Mouse (Mus musculus) left cerebral cortex, postnatal 25 days (tissue): ENCODE results near the gene Ttll8. TPM values are rescaled to one million over a fixed set of nuclear protein-coding genes. Genes with fewer than 3 reads are reported as not detected.
A peak's percentile ranks its signal among the peaks of the same experiment; 100 is the strongest.

Experiments used
- DNase-seq, 2 experiments: peaks; one replicate each; pipeline ENCODE4 v3.0.0; 2022; ENCODE audit warnings: low spot score in 2 of 2, mixed read lengths in 1 of 2
- intact Hi-C: fragments of 180-260 bp; cut with DNase I; formaldehyde crosslinking; loops from one replicate; pipeline ENCODE4 v1.15.1; 2025
- total RNA-seq, 2 experiments: library from RNA; stranded (reverse); gene quantifications; 2 replicates each; pipeline ENCODE4 v1.2.3; 2021

The Ttll8 gene
- total RNA-seq, 2 experiments from 2014 or later = 1.3 to 1.7 TPM

DNA sequence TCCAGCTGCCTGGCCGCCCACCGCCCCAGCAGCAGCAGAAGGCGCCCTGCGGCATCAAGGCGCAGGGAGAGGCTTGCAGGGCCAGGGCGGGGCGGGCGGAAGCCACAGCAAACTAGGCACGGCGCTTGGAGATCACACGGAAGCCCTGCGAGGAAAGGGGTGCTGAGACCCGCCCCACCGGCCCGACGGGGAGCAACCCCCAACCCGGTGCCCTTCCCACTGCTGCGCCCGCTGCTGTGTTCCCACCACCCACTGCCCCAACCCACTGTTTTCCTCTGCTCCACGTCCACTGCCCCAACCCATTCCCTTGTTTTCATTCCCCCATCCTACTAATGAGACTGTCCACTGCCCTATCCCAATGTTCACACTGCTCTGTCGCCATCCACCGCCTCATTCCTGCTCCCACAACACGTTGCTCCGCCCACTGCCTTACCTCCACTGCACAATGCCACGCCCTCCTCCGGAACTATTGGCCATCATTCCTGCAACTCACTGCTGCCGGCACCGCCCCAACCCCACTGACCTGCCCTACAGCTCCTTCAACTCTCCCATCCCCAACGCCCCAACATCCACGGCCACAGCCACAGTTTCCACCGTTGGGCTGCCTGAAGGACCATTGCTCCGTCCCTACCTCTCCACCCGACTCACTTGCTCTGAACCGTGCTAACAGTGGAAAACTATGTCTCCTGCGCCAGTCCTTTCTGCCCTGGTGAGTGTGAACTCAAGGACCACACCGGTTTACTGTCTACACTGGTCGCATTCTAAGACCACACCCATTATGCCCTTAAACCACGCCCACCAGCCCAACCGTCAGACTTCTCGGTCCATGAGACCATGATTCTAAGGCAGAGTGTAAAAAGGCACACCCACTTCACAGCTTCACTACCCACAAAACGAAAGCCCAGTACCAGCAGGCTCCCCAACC is 63.2 kb downstream of the Ttll8 start:
- DNase-seq = peak; percentile 65 to 82
- intact Hi-C loops = no loop called here

DNA sequence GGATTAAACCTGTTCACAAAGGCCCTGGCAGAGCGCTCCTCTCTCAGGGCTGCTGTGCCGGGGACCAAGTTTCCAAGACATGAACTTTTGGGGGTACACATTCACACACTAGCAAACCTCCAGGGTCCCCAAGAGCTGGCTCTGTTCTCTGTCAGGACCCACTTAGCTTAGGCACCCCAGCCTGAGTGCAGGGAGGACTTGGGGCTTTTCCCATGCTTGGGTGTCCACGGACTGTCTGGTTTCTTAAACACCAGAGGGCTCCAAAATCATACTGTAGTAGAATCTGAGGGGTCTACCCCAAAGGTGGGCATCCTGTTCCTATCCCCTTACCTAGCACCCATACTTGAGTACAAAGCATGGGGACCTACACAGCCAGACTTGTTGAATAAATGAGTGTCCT is 64.2 kb downstream of the Ttll8 start:
- intact Hi-C loops = no loop called here
- DNase-seq = no peak

DNA sequence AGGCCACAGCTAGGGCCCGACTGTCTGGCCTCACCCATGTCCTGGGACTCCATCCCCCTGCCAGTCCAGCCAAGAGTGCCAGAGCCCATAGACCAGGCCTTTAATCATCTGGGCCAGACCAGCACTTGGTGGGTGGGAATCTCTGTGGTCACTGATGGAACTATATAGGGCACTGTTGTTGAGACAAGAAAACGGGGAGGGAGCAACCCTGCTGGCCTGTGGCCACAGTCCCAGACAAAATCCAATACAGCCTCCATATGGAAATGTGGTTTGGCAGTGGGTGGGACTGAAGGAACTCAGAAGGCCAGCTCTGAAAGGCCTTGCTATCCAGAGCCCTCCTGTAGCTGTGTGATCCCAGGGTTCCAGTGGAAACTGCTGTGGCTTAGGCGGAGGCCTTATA is 65.2 kb downstream of the Ttll8 start:
- no peak for DNase-seq
- intact Hi-C loops = no loop called here

DNA sequence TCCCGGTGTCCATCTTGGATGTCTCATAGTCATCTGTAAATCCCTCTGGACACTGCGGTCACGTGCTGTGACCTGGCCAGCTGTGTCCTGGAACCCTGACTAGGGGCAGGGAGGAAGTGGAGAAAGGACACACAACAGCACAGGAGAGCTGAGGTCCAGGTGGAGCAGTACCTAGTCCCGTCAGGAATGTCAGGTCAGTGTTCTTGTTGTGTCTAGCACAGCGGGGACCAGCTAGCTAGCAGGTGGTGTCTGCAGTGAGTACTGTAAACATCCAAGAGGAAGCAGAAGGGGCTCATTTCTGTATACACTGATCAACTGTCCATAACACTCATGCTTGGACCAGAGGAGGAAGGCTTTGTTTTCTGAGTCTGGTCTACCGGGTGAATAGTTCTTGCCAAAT is 68.8 kb downstream of the Ttll8 start:
- intact Hi-C loops = no loop called here

DNA sequence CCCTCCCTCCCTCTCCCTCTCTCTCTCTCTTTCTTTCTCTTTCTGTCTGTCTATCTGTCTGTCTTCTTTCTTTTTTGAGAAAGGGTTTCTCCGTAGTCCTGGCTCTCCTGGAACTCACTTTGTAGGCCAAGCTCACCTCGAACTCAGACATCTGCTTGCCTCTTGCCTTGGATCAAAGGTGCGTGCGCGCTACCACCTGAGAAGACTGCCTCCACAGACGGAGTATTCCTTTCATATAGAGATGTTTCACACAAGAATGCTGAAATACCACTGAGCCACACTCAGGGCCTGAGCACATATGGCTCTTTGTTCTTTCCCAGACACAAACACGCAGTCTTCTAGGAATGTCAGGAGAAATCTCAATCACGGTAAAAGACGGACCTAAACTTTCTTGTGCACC is 70.9 kb downstream of the Ttll8 start:
- DNase-seq = no peak
- intact Hi-C loops = no loop called here

More for the DNA sequence above, 68.8 kb downstream of the Ttll8 start:
- DNase-seq = no peak

DNA sequence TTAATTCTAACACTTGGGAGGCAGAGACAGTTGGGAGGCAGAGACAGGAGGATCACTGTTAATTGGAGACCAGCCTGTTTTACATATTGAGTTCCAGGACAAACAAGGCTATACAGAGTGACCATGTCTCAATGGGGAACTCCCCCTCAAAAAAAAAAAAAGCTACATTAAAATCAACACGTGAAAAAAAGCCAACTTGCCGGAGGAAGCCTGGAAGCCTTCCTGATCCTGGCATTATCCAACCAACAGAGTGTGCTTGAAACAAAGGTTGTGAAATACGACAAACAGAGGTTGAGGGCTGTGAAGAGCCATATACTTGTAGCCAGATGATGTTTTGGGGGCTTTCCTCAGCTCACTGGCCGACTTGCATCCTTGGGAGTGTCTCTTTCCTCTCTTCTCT is 71.4 kb downstream of the Ttll8 start:
- intact Hi-C loops = no loop called here

DNA sequence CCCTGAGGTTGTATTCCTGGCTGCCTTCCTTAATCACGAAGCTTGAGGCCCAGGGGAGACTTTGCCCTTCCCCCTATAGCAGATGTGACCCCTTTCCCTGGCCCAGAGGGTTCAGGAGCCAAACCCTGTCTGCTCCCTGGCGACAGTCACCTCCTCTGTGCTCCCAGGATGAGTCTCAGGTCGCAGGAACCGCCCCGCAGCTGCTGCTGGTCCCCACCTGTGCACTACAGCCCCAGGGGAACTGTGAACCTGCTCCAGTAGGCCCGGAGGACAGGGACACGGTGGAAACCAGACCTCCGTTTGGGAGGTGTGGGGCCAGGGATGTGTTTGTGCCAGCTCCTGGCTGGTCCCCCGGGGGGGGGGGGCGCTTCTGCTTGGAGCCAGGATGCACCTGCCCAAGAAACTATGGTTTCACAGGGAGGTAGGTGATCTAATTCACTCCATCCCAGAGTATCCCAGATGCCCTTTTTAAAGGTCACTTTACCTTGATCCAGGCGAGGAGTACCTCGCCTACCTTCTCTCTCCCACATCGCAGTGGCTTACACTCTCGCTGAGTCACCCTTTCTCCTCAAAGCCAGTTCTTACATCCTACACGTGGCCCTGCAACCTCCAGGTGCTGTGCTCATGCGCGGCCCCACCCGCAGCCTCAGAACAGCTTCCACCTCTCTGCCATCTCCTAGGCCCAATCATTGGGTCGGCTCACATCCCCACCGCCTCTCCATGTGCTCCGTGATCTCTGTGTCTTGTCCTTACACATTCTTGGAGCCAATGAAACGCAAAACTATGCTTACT is 72.8 kb downstream of the Ttll8 start:
- DNase-seq = no peak

More for the DNA sequence above, 71.4 kb downstream of the Ttll8 start:
- no peak for DNase-seq

DNA sequence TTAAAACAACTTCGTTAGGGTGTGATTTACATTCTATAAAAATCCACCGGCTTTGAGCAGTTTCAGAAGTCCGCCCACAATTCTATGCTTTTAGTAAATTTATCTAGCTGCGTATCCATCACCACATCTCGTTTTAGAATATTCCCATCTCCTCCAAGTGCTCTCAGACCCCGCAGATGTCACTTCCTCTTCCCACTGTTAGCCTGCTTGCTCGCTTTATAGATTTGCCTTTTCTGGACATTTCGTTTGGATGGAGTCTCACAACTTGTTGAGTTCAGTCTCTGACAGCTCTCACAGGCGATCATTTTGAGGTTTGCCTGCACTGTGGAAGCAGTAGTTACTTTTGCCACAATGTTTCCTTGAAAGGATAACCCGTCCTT is 77.2 kb downstream of the Ttll8 start:
- intact Hi-C loops = loop anchor here (5.0 kb wide), 2 partner anchors 45 to 185 kb away; no protein-coding TSS in a partner anchor
- peak in 1 of 2 experiments; percentile 84 for DNase-seq

More for the DNA sequence above, 72.8 kb downstream of the Ttll8 start:
- intact Hi-C loops = no loop called here

DNA sequence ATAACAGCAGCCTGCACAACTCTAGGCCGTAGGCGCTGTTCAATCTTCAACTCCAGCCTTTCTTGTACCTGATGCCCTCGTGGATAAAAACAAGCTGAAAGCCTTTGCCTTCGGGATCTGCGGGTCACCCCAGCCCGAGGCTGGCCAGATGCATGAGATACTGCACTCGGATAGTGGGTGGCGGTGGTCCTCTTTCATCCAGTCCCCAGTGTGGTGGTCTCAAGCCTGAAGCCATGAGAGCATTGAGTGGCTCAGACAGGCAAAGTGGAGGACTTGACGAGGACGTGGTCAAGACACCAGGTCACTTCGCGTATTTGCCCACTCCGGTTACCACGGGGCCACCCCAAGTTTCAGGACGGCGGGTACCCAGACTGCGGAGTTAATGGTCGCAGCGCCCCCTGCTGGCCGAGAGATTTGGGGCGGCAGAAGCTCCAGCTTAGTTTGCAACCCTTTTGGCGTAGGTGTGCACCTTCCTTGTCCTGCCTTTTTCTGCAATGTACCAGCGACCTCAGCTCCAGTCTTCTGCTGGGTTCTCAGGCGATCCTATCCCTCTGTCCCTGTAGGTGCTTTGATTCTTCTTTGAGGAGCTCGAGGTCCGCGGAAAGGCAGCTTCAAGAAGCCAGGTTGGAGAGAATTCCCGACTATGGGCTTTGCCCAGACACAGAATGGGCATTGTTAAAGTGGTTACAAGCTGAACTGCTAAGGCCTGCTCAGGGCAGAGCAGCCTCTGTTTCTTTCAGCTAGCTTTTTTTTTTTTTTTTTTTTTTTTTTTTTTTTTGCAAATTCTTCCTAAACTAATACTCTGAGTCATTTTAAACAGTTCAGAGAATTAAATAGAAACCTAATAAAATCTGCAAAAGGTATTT is 77.8 kb downstream of the Ttll8 start:
- intact Hi-C loops = loop anchor here (1.0 to 5.0 kb wide), 3 partner anchors 46 to 186 kb away; no protein-coding TSS in a partner anchor
- DNase-seq = peak; percentile 56 to 65

DNA sequence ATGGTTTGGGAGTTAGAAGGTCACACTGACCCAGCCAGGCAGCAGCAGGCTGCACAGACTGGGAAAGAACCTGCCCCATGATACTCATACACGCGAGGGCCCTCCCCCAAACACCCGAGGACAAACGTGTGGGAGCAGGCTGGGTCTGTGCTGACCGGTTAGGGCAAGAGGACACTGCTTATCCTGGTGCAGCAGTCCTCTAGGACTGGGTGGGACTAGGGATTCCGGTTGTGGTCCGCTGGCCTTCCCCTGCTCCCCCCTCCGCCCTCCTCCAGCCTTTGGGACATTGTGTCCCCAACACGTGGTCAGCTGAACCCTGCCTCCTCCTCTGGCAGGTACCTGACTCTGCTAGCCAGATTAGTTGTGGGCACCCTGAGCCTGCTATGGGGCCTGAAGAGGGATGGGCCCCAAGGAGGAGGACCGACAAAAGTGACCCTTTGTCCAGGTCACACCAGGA is 78.6 kb downstream of the Ttll8 start:
- intact Hi-C loops = loop anchor here (1.0 to 5.0 kb wide), 3 partner anchors 47 to 187 kb away; no protein-coding TSS in a partner anchor

DNA sequence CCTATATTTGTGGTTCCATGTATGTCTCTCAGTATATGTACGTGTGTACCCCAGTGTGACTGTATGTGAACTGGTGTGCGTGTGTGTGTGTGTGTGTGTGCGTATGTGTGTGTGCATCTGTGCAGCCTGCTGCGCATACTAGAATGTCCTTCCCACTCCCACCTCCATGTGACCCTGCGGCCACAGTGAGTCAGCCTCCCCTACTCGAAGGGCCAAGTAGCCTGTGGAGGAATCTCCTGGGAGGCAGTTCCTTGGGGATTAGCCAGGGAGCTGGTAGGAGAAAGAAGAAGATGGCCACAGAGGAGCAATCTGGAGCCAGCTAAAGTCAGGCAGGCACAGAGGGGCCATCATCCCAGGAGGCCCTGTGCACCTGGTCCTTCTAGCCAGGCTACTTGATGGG is 79.7 kb downstream of the Ttll8 start:
- intact Hi-C loops = no loop called here
- DNase-seq = no peak

More for the DNA sequence above, 78.6 kb downstream of the Ttll8 start:
- no peak for DNase-seq

DNA sequence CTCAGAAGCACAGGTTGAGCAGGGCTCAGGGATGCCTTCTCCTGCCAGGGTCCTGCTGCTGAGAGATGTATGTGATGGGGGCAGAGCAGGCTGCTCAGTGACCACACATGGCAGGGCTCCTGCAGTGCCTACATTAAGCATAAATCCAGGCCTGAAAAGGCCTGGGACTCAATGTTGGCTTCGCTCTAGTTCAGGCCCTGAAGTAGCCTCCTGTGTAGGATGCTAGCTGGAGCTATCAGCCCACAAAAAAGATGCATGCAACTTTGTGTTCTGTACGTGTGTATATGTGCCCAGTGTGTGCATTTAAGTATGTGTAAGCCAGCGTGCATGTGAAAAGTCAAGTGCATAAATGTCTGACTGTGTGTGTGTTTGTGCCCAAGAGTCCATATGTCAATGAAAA is 80.2 kb downstream of the Ttll8 start:
- intact Hi-C loops = no loop called here
- no peak for DNase-seq

DNA sequence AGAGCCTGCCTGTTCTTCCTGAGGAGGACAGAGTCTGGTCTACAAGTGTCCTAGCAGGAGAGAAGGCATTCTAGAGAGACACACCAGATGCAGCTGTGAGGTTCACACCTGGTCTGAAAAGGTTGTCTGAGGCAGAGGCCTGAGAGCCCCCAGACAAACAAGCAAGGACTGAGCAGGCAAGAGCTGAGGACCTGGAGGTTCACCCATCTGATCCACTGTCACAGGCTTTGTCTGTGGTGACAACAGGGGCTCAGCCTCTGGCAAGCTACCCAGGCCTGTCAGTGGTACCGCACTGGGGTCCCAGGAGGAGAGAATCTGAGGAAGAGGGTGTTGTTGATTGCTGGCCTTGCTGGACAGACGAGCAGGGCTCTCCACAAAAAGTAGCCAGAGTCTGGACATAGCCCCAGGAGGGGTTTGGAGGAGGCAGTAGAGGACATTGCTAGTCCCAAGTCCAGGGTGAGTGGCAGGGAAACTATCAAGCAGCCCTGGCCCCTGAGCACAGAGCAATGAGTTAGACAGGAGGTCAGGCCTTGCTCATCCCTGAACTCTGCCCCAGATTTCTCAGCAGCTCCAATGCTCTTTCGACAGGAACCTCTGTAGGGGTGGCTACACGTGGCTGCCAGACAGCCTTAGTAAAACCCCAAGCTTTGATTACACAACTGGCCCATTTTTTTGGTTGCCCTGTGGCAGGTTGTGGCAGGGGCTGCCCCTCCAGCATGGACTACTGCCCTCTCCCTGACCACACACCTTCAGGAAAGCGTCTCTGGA is 83.6 kb downstream of the Ttll8 start:
- DNase-seq = no peak
- intact Hi-C loops = no loop called here

DNA sequence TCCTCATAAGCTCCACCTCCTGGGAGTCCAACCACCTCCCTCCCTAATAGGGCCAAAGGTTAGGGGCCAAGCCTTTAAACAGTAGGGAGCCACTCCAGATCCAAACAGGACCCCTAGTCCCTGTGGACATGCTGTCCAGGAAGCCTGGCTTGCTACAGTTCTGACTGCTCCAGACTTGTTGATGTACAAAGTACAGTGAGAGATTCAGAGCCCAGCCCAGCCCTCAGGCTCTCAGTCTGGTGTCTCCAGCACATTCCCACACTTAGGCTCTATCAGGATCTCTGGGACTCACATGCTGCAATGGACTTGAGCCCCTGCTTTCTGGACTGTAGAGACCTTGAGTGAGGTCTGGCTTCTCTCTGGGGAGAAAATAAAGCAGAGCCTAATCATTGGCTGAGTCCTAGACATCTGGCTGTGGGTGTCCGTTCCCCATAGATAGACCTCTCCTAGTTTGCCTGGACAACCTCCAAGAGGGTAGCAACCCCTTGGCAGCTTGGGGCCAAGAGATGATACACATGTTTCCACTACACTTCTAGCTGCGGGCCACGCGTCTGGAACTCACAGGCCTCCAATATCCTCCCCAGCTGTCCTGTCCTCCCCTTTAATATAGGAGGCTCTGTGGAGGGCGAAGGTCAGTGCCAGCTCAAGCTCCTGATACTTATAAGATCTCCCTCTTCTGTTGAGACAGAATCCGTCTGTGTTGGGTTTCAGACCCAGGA is 86.0 kb downstream of the Ttll8 start:
- intact Hi-C loops = no loop called here

DNA sequence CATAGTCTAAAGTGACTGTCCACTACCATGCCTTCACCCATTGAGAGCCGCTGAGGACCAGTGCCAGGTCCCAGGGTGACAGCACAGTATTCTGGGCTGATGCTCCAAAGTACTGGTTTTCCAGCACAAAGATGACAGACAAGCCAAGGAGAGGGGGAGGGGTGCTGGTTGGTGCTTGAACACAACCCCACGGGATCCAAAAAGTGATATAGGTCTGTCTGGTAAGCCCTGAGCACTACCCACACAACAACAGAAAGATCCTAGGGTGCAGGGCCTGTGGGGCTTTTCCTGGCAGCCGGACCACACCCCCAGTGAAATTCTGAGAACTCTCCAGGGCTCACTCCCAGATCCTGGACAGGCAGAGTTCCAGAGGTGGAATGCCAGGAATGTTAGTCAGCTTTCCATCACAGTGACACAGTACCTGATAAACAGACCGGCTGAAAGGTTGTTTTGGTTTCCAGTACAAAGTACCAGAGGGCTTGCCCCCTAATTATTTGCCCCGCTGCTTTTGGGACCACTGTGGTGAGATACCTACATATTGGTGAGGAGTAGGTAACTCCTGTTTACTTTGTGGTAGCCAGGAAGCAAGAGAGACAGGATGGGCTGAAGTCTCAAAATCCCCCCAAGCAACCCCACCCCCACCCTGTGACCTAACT is 86.7 kb downstream of the Ttll8 start:
- intact Hi-C loops = no loop called here
- DNase-seq = no peak

More for the DNA sequence above, 86.0 kb downstream of the Ttll8 start:
- no peak for DNase-seq

DNA sequence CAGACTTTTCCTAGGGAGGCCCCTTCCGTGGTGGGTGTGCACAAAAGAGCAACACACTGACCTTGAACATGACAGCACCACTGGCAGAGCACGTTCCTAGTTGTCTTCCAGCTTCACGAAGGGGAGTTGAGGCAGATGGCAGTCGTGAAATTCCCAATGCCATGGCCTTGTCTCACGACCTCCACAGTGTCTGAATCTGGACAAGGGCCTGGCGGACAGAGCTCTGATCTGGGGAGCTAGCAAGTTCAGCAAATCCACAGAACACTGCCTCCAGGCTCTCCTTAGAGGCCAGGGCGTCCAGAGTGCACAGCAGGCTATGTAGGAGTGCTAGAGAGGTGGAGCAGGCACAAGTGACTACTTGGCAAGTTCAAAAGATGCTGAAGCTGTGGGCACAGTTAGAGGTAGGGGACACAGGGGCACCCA is 87.3 kb downstream of the Ttll8 start:
- intact Hi-C loops = no loop called here
- DNase-seq = no peak

DNA sequence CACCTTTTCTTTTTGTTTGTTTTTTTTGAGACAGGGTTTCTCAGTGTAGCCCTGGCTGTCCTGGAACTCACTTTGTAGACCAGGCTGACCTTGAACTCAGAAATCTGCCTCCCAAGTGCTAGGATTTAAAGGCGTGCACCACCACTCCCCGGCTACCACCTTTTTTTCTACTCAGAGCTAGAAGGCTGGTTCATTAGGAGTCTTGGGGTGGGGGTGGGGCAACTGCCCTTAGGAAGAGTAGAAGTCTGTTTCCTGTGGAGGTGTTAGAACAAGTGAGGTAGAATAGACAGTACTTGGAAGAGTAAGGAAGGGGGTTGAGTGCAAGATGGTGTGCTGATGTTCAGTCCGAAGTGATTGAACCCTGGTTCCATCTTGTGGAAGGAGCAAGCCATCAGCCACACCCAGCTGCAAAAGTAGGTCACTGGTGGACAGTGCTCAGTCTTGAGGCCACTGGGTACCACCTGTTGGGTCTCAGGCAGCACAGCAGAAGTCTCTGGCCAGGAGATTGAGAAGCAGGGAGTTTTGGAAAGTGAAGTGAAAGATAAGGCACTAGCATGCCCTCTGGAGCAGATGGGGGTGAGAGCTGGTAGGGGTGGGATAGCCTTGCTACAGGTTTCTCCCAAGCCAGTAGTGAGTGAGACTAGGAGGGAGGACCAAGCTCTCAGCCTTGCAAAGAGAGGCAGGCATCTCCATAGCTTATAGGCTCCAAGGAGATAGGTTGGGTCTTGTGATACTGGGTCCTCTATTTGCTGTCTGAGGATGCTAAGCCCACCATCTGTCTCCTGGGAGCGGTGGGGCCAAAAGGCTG is 88.1 kb downstream of the Ttll8 start:
- intact Hi-C loops = no loop called here
- no peak for DNase-seq
